Mouse (Mus musculus) kidney, postnatal 4 days (tissue): ENCODE results near the gene Arhgap8.

Experiments used
- DNase-seq, 2 experiments: peaks; one replicate each; pipeline ENCODE4 v3.0.0; 2021; ENCODE audit warnings: mixed read lengths in 2 of 2

Gene Arhgap8

GRCm38 (mm10) chr15:84809275-84809952 is 89.6 kb downstream of the Arhgap8 start:
- DNase-seq, result no peak

DNA sequence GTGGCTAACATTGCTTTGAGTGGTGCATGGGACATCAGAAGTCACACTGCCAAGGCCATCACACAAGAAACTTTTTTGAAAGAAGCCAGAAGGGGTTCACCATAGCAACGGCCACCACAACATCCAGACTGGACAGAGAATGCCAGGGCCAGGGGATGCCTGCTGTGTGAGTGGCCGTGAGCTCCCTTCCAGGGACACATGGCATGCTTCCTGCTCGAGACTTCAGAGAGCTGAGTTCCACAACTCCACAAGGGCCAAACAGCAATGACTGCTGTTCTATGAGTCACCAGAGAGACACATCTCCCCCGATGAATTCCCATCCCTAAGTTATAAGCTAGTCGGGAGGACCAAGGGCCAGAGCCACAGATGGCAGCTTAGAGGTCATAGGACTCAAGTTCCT is 91.3 kb downstream of the Arhgap8 start:
- no peak for DNase-seq

DNA sequence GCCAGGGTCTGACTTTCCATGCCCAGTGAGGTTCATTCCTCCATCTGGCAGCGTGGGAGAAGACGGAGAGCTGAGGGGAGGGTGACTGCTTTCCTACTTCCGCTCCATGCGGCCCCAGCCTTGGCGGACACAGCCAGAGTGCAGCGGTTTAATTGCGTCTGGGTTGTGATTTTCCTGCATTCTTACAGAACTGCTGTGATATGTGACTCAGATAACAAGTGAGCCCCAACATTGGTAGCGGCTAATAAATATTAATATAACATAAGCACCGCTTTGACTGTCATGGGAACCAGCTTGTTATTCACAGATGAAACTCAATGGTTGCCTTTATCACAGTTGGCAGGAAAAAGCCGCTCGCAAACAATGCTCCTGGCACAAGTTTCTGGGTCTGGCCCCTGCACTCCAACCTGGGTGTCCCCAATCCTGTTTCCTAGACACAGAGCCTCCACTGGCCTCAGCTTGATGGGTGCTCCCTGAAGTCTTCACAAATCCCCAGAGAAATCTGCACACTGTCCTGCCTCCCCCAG is 93.0 kb downstream of the Arhgap8 start:
- no peak for DNase-seq

- DNase-seq, result no peak
These were observed 95.3 kb downstream of the Arhgap8 start for GRCm38 (mm10) chr15:84815171-84815570.

DNA sequence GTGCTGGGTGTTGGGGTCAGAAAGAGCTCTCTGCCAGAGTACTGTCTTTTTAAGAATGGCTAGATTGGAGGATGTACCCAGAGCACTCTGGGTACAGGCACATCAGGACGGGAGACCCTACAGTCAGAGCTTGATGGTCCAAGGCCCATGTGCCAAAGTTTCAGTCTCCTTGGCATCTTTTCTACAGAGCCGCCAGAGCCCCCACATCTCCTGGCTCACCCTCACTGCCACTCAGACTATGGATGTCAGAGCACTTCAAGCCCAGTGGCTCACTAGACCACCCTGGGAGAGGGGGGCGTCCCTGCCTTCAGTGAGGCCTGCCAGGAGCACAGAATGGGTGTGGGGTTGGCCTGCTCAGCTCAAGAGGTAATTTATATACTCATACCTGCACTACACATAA is 97.7 kb downstream of the Arhgap8 start:
- no peak for DNase-seq

GRCm38 (mm10) chr15:84818284-84818683 is 98.4 kb downstream of the Arhgap8 start:
- DNase-seq, result no peak

GRCm38 (mm10) chr15:84820811-84821210 is 101.0 kb downstream of the Arhgap8 start:
- no peak for DNase-seq
